Mouse (Mus musculus) stomach, embryonic 15.5 days (tissue): ENCODE results near the gene Paqr7. TPM values are rescaled to one million over a fixed set of nuclear protein-coding genes. Genes with fewer than 3 reads are reported as not detected.

Experiments used
- ATAC-seq: fragments of 200-750 bp; cut with Nextera tagmentation; 2 replicates; pipeline ENCODE4 v1.8.0; 2017; ENCODE audit warnings: low read depth, moderate number of reproducible peaks, moderate TSS enrichment; ENCODE audit not compliant: insufficient read depth, low FRiP score
- H3K27ac ChIP-seq: fragments of 300-500 bp; sonication (generic); 2 replicates; pipeline ENCODE4 v1.5.1; 2015; ENCODE audit warnings: mild to moderate bottlenecking, inconsistent platforms
- H3K27me3 ChIP-seq: fragments of 300-500 bp; sonication (generic); replicated peaks from 2 replicates; pipeline ENCODE4 v1.6.1; 2015; ENCODE audit warnings: inconsistent platforms
- H3K36me3 ChIP-seq: fragments of 300-500 bp; sonication (generic); 2 replicates; pipeline ENCODE4 v1.6.1; 2015; ENCODE audit warnings: inconsistent platforms
- H3K4me1 ChIP-seq: fragments of 300-500 bp; sonication (generic); 2 replicates; pipeline ENCODE4 v1.6.1; 2015; ENCODE audit warnings: inconsistent platforms
- H3K4me2 ChIP-seq: fragments of 300-500 bp; sonication (generic); 2 replicates; pipeline ENCODE4 v1.6.1; 2015; ENCODE audit warnings: mild to moderate bottlenecking, inconsistent platforms
- H3K4me3 ChIP-seq: fragments of 300-500 bp; sonication (generic); replicated peaks from 2 replicates; pipeline ENCODE4 v1.5.1; 2015; ENCODE audit warnings: inconsistent platforms
- H3K9ac ChIP-seq: fragments of 300-500 bp; sonication (generic); 2 replicates; pipeline ENCODE4 v1.6.1; 2015; ENCODE audit warnings: inconsistent platforms
- H3K9me3 ChIP-seq: fragments of 300-500 bp; sonication (generic); 2 replicates; pipeline ENCODE4 v1.6.1; 2016; ENCODE audit warnings: inconsistent platforms
- WGBS: fragments of 180-500 bp; shearing (Covaris S2); methylation state at CpG from one replicate; pipeline ENCODE4 v1.1.7; 2015; 5-methylcytosine and 5-hydroxymethylcytosine counted together
- polyA plus RNA-seq: library from polyadenylated mRNA; unstranded; fragments of >200 nt; fragmentation: Nextera tagmentation; extraction: Ambion mirVana; gene quantifications from 2 replicates; pipeline ENCODE4 v1.2.1, GENCODE M21; 2015

Paqr7 gene
- 6.4 and 6.7 TPM in 2 replicates for polyA plus RNA-seq

- Histone ChIP-seq H3K4me3 (peak within 1 kb of the TSS; percentile 56), H3K4me1 (peaks cover 26% of the 10 kb centered on the region), H3K27ac (peak within 1 kb of the TSS; percentile 61), H3K9me3 (no peaks in the 10 kb centered on the region), H3K9ac (peak within 1 kb of the TSS; percentile 42), H3K27me3 (no peaks in the 10 kb centered on the region), H3K36me3 (no peaks in the 10 kb centered on the region), H3K4me2 (peak within 1 kb of the TSS; percentile 98)
- ATAC-seq = peak; percentile 65
- WGBS = 4% methylated on average over 35 of the region's 35 CpGs
Measured at GRCm38 (mm10) chr4:134496595-134497210, at the start of gene Paqr7. Gene Paqr7 (plus strand): TSS chr4:134496697.

DNA sequence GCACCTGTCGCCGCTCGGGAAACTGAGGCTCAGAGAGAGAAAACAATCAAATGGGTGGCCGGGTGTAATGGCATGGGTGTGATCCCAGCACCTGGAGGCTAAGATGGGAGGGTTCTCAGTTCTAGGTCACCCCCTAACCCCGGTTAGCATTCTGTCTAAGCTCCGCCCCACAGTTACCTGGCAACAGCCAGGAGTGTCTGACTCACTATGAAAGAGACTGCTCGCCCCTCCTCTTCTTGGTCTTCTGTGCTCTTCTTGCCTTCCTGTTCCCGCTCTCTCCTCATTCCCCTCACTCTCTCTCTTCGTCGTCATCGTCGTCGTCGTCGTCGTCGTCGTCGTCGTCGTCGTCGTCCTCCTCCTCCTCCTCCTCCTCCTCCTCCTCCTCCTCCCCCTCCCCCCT, 48.5 kb upstream of the Paqr7 start:
- no peaks in the 10 kb centered on the region for H3K9me3 ChIP-seq
- no peak overlapping the region for H3K9ac ChIP-seq
- H3K36me3 ChIP-seq = no peaks in the 10 kb centered on the region
- WGBS = 36% methylated on average over 23 of the region's 23 CpGs
- H3K4me3 ChIP-seq = no peak overlapping the region
- peaks cover 8% of the 10 kb centered on the region; the same call in 1 of the 2 replicates for H3K4me1 ChIP-seq
- H3K27ac ChIP-seq = no peak overlapping the region
- 0 out of 2 replicates have a peak, but pooled peaks cover 2% of the 10 kb centered on the region for H3K27me3 ChIP-seq
- H3K4me2 ChIP-seq = no peak overlapping the region
- ATAC-seq = no peak

DNA sequence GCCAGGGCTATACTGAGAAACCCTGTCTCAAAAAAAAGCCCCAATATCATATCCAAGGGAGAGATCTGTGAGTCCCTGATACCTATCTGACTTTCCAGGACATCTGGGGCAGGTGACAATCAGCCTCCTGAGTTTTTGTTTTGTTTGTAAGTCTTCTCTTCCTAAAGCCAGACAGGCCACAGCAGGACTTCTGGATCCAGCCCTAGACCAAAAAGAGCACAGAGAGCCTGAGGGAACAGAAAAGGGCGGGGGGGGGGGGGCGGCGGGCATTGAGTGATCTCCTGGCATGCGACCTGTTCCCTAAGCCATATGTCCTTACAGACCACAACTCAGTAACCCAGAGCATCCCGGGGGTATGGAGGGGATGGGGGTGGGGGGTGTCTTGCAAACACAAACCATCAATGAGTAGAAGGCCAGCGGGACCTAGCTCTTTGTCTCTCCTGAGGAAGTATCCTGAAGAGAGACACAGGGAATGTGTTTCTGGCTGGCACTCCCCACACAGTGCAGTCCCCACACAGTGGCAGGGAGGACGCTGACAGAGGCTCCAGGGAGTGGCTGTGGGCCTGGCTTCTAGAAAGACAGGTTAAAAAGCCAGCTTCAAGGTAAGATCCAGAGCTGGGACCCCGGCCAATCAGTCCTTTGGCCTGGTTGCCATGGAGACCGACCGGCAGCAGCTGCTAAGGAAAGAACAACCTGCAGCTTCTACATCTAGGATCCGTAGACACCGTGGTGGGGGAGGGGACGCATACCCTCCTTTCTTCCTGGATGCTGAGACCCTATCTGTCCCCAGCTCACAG, 46.7 kb upstream of the Paqr7 start:
- WGBS = 33% methylated on average over 13 of the region's 13 CpGs
- no peak overlapping the region for H3K4me3 ChIP-seq
- H3K27me3 ChIP-seq = 0 out of 2 replicates have a peak, but pooled peaks cover 6% of the 10 kb centered on the region
- ATAC-seq = no peak
- no peak overlapping the region for H3K27ac ChIP-seq
- no peaks in the 10 kb centered on the region for H3K36me3 ChIP-seq
- H3K9ac ChIP-seq = no peak overlapping the region
- H3K9me3 ChIP-seq = no peaks in the 10 kb centered on the region
- H3K4me1 ChIP-seq = peaks cover 8% of the 10 kb centered on the region
- no peak overlapping the region for H3K4me2 ChIP-seq

DNA sequence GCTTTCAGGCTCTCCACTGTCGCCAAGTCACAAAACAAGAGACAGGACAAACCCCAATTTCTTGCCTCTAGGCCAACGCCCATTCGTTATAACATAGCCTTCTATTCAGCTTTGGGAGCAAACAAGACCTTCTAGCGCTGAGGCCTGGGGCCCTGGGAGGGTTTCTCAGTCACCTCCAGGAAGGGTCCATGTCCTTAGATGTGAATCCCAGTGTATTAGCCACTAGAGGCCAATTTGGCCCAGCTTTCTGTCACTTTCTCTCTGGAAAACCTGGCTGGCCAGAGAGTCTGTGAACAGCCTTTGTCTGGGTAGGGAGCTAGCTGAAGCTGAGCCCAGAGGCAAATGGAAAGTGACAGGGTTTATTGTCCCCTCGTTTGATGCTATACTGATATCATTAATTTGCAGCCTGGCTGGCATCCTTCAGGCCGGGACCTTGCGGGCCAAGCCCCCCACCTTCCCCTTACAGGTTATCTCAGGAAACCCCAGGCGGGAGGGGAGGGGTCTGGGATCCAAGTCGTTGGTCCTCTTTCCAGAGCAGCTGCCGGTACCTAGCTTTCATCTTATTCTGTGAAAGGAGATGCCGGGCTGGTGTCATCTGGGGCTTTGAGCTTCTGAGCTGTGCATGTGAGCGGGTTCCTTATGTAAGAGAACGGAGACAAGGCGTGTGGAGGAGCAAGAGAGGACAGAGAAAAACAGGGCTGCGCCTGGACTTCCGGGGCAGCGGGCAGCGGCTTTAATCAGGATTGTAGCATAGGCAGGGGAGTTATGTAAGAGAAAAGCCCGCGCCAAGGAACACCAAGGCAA, 45.9 kb upstream of the Paqr7 start:
- Histone ChIP-seq H3K36me3 (no peaks in the 10 kb centered on the region), H3K9ac (no peak overlapping the region), H3K27ac (no peak overlapping the region), H3K4me1 (peaks cover 8% of the 10 kb centered on the region), H3K9me3 (no peaks in the 10 kb centered on the region), H3K4me3 (no peak overlapping the region), H3K27me3 (0 out of 2 replicates have a peak, but pooled peaks cover 6% of the 10 kb centered on the region), H3K4me2 (0 out of 2 replicates have a peak overlapping the region, but pooled peaks have one; percentile 1)
- 30% methylated on average over 20 of the region's 20 CpGs for WGBS
- ATAC-seq = no peak

DNA sequence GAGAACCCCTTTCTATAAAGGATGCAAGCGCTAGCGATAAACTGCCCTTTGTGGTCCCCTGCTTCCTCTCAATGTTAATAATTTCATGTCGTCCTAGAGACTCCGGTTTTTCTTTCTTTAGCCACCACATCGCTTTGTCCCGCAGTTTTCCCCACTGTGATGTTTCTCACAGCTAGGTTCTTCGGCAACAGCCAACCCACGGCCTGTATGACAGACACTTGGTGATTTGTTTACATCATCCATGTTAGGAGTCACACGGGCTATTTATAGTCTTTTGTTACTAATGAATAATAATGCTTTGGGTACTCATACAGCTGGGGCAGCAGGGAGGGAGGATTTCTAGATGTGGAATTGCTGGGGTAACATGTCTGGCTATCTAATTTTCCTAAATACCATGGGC, 45.0 kb upstream of the Paqr7 start:
- Histone ChIP-seq H3K9me3 (no peaks in the 10 kb centered on the region), H3K27ac (no peak overlapping the region), H3K4me3 (no peak overlapping the region), H3K36me3 (no peaks in the 10 kb centered on the region), H3K4me2 (no peak overlapping the region), H3K4me1 (peaks cover 8% of the 10 kb centered on the region), H3K9ac (no peak overlapping the region), H3K27me3 (0 out of 2 replicates have a peak, but pooled peaks cover 6% of the 10 kb centered on the region)
- no peak for ATAC-seq
- 60% methylated on average over 9 of the region's 9 CpGs for WGBS

DNA sequence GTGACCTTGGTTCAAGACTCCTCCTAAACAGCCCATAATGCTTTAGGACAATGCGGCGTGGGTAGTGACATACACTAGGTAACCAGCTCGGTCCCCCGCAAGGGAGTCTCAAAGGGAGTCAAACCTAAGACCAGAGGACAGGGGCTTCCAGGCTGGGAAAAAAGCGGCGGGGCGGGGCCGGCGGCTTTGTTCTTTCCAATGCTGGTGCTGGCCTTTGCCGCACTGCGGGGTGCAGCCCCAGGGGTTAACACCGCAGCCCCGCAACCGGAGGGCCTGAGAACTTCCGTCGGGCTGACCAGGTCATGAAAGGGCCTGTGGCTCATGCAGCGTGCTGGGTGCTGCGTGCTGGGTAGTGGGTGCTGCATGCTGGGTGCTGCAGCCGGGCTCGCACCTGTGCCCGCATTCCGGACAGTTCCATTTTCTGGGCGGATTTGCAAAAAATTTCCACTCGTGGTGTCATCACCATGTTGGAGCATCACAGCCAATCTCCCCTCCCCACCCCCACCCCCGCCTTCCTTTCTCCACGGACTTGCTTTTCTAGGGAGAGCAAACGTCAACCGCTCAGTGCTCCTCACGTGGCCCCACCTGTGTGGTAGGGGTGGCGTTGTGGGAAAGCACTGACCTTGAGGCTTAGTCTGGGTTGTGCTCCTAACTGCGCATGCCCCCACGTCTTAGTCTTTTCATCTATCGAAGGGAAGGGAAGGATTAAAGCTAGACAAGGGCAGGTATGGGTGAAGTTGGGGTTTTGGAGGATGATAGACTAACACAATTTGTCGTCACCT, 42.7 kb upstream of the Paqr7 start:
- H3K4me1 ChIP-seq = peaks cover 11% of the 10 kb centered on the region
- H3K27me3 ChIP-seq = 0 out of 2 replicates have a peak, but pooled peaks cover 6% of the 10 kb centered on the region
- no peak overlapping the region for H3K9ac ChIP-seq
- ATAC-seq = no peak
- no peak overlapping the region for H3K27ac ChIP-seq
- H3K4me2 ChIP-seq = peak overlapping the region; percentile 38
- no peaks in the 10 kb centered on the region for H3K36me3 ChIP-seq
- 30% methylated on average over 34 of the region's 34 CpGs for WGBS
- no peaks in the 10 kb centered on the region for H3K9me3 ChIP-seq
- H3K4me3 ChIP-seq = no peak overlapping the region

DNA sequence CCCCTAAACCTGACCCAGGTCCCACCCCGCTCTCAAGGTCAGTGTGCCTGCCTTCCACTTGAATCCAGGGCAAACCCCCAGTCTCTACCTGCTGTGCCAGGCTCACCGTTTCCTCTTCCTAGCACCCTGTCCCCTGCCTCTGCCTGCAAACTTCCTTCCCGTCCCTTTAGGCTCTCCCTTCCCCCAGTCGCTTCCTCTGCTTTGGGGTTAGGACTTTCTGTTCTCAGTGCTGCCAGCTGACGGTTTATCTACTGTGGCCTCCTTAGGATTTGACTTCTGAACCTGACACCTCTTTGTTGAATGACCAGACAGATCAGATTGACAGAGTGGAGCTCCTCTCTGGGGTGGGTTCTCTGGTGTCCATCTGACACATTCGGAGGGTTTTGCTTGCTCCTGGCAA, 41.2 kb upstream of the Paqr7 start:
- Histone ChIP-seq H3K9me3 (no peaks in the 10 kb centered on the region), H3K4me3 (no peak overlapping the region), H3K4me2 (no peak overlapping the region), H3K27me3 (0 out of 2 replicates have a peak, but pooled peaks cover 6% of the 10 kb centered on the region), H3K36me3 (no peaks in the 10 kb centered on the region), H3K27ac (no peak overlapping the region), H3K9ac (no peak overlapping the region), H3K4me1 (peaks cover 8% of the 10 kb centered on the region)
- no peak for ATAC-seq
- 35% methylated on average over 6 of the region's 6 CpGs for WGBS

- no peak overlapping the region for H3K27ac ChIP-seq
Measured at GRCm38 (mm10) chr4:134457130-134457825, 39.2 kb upstream of the Paqr7 start.

GRCm38 (mm10) chr4:134458856-134459255, 37.6 kb upstream of the Paqr7 start:
- Histone ChIP-seq H3K9ac (no peak overlapping the region), H3K9me3 (no peaks in the 10 kb centered on the region), H3K4me2 (no peak overlapping the region), H3K4me3 (no peak overlapping the region), H3K36me3 (no peaks in the 10 kb centered on the region), H3K27ac (no peak overlapping the region), H3K4me1 (peaks cover 3% of the 10 kb centered on the region; the same call in 1 of the 2 replicates), H3K27me3 (0 out of 2 replicates have a peak, but pooled peaks cover under 1% of the 10 kb centered on the region)
- ATAC-seq = no peak
- 78% methylated on average over 5 of the region's 5 CpGs for WGBS

More at GRCm38 (mm10) chr4:134457130-134457825, 39.2 kb upstream of the Paqr7 start:
- no peak overlapping the region for H3K4me2 ChIP-seq
- no peaks in the 10 kb centered on the region for H3K9me3 ChIP-seq
- H3K4me1 ChIP-seq = peaks cover 3% of the 10 kb centered on the region; the same call in 1 of the 2 replicates
- 0 out of 2 replicates have a peak, but pooled peaks cover 4% of the 10 kb centered on the region for H3K27me3 ChIP-seq
- no peaks in the 10 kb centered on the region for H3K36me3 ChIP-seq
- ATAC-seq = no peak
- 41% methylated on average over 7 of the region's 7 CpGs for WGBS
- no peak overlapping the region for H3K4me3 ChIP-seq
- no peak overlapping the region for H3K9ac ChIP-seq

- Histone ChIP-seq H3K27ac (no peak overlapping the region), H3K4me3 (no peak overlapping the region), H3K27me3 (no peaks in the 10 kb centered on the region), H3K4me2 (no peak overlapping the region), H3K9ac (no peak overlapping the region), H3K9me3 (no peaks in the 10 kb centered on the region), H3K4me1 (0 out of 2 replicates have a peak, but pooled peaks cover 3% of the 10 kb centered on the region), H3K36me3 (no peaks in the 10 kb centered on the region)
- 66% methylated on average over 10 of the region's 10 CpGs for WGBS
- no peak for ATAC-seq
Measured at GRCm38 (mm10) chr4:134460277-134460676, 36.2 kb upstream of the Paqr7 start.
